Mouse (Mus musculus) erythroid progenitor cell, adult 5-6 weeks (primary cell): ENCODE results near the gene Gm21721. TPM values are rescaled to one million over a fixed set of nuclear protein-coding genes. Genes with fewer than 3 reads are reported as not detected.
"Not testable (repeated sequence)": the region's sequence is repeated elsewhere in the genome, so short reads cannot be mapped to it uniquely, and the experiment has no call there.

ENCODE experiments used
- ATAC-seq: replicated peaks from 2 replicates; pipeline ENCODE4 v1.8.0; 2016; ENCODE audit warnings: moderate number of reproducible peaks, mild to moderate bottlenecking, moderate TSS enrichment, inconsistent platforms; ENCODE audit not compliant: poor library complexity, low FRiP score, severe bottlenecking
- total RNA-seq, 2 experiments: library from RNA; stranded (forward) in 1 of 2; stranded (reverse) in 1 of 2; fragments of 150-400 nt in 1 of 2; fragments of 186-747, 209-891 nt in 1 of 2; gene quantifications; 2 replicates each; pipeline versions ENCODE4 v1.2.3 to v1.2.4; 2015 to 2017; ENCODE audit warnings: low replicate concordance in 2 of 2

Gene Gm21721
- total RNA-seq (2015; ENCODE audit: low replicate concordance) (not detected in 2 replicates), total RNA-seq (2017; ENCODE audit: low replicate concordance) (not detected in 2 replicates)

DNA sequence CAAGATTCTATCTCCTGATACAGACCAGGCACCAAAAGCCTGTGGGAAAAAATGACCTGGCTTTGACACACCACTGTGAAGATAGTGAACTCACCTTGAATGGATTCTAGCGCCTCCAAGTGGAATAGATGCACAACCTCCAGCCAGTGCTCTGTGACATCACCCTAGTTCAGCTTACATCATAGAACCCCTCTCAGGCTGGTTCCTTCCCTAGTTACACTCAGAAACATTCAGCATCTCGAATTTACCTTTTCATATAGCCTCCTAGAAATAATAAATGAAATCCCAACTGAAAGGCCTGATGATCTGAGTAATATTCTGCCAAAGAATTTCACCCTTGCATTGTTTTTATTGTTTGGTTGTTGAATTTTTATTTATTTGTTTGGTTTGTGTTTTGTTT is at the start of gene Gm21721:
Gene Gm21721, minus strand, starts transcription at position 101 of the 400 bp plus-strand sequence.
- ATAC-seq: not testable (repeated sequence)

Other genes starting within 250 kb of the Gm21721 start
- gene Gm21292, start 68.3 kb downstream of the Gm21721 start, total RNA-seq (2015; ENCODE audit: low replicate concordance): not detected in 2 replicates
- not detected in 2 replicates for gene Gm21292, start 68.3 kb downstream of the Gm21721 start, total RNA-seq (2017; ENCODE audit: low replicate concordance)
- not detected in 2 replicates for gene Gm21812, start 145.0 kb upstream of the Gm21721 start, total RNA-seq (2015; ENCODE audit: low replicate concordance)
- not detected in 2 replicates for gene Gm21812, start 145.0 kb upstream of the Gm21721 start, total RNA-seq (2017; ENCODE audit: low replicate concordance)
- not detected in 2 replicates for gene Gm21874, start 214.0 kb upstream of the Gm21721 start, total RNA-seq (2015; ENCODE audit: low replicate concordance)
- not detected in 2 replicates for gene Gm21874, start 214.0 kb upstream of the Gm21721 start, total RNA-seq (2017; ENCODE audit: low replicate concordance)